Mouse (Mus musculus): ENCODE measurements at regions not wholly inside any gene's neighbourhood (a gene's known extent, or its start where the extent isn't known, plus 50 kb on each side); places are given as distances from the start of the nearest gene placed in this dataset.
"Not testable (repeated sequence)": the region's sequence is repeated elsewhere in the genome, so short reads cannot be mapped to it uniquely, and the experiment has no call there.

DNA sequence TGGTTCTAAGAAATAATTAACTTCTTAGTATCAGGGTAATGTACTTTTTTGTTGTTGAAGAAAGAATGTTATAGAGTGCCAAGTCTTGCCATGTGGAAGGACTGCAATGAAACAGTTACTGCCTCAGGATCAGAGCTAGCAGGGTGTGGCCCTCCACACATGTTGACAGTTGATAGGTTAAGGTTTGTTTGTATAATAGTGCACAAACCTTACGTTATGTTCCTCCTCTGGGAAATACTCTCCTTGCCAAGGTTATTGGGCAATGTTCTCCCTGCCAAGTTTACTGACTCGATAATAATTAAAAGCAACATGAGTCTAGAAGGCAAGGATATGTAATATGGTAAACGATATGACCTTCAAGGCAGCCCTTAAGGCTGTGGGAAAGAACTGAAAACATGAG, 799.2 kb downstream of the Rab28 start:
- in situ Hi-C loops (cut with MboI) = no loop called here

DNA sequence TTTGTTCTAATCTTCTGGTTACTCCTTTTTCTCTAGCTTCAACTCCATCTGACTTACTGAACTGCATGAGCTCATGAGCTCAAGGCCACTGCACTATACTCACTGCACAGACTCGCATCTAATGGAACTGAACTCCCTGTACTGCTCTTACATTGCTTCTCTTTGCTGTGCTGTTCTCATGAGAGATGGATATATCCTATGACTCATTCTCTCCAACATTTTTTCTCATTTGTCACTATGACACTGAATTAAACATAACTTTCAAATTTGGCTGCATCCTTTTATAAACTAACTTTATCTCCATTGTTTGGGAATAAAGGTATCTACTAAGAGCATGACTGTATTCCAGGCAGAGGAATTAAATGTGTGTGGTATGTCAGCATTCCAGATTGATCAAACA, 806.2 kb downstream of the Rab28 start:
- in situ Hi-C loops (cut with MboI) = no loop called here

DNA sequence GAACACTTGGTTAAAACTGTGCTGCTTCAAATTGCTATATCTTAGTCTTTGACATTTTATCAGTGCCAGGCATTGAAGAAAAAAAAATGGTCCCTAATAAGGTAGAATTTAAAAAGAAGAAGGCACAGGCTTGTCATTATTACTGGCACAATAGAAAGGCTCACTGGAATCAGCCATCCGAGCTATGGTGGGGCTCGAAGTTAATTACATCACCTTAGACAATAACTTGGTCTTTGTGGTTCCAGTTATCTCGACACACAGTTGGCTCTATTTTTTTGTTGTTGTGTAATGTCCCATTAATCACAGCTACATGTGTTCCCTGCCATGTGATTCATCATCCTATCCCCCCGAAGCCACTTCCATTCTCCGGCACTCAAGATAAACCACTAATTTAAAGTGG, 825.1 kb downstream of the Rab28 start:
- in situ Hi-C loops (cut with MboI) = no loop called here

DNA sequence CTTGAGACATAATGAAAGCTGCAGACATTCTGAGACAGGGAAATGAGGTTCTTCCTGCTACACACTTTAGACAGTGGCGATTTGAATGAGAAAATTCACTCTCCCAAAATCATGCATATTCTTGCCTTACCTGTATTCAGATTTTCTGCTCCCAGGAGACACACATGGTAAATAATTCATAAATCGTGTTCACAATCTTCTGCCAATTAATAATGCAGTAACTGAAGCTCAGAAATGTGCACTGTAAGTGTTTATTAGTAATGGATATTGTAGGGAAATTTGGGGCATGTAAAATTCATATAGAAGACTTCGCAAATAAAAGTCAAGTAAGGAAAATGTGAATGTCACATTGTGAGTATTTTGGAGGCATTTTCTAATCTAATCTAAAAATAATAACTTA, 830.2 kb downstream of the Rab28 start:
- in situ Hi-C loops (cut with MboI) = no loop called here

GRCm38 (mm10) chr5:40862349-40862748, 845.6 kb downstream of the Rab28 start:
- in situ Hi-C loops (cut with MboI) = not testable (repeated sequence)
